Mouse (Mus musculus) ES-Bruce4 (cell line): ENCODE results near the gene Rab35. TPM values are rescaled to one million over a fixed set of nuclear protein-coding genes. Genes with fewer than 3 reads are reported as not detected.

ENCODE experiments used
- H3K27ac ChIP-seq: 2 replicates; pipeline ENCODE4 v1.5.1; 2012; ENCODE audit warnings: low read length, inconsistent platforms; ENCODE audit not compliant: insufficient read depth
- H3K27me3 ChIP-seq: 2 replicates; pipeline ENCODE4 v1.6.1; 2012; ENCODE audit warnings: mild to moderate bottlenecking, low read length, inconsistent platforms; ENCODE audit not compliant: control insufficient read depth, poor library complexity, insufficient read depth, severe bottlenecking
- H3K36me3 ChIP-seq: 2 replicates; pipeline ENCODE4 v1.6.1; 2012; ENCODE audit warnings: inconsistent platforms, mild to moderate bottlenecking, low read length, moderate library complexity; ENCODE audit not compliant: control insufficient read depth, poor library complexity, insufficient read depth, severe bottlenecking
- H3K4me1 ChIP-seq: one replicate; pipeline ENCODE4 v1.8.1; 2011; ENCODE audit warnings: low read length; ENCODE audit not compliant: control insufficient read depth, insufficient read depth
- H3K4me3 ChIP-seq: 2 replicates; pipeline ENCODE4 v1.5.1; 2011; ENCODE audit warnings: low read depth, mild to moderate bottlenecking, low read length
- H3K9ac ChIP-seq: 2 replicates; pipeline ENCODE4 v1.6.1; 2012; ENCODE audit warnings: low read depth, mild to moderate bottlenecking, inconsistent platforms; ENCODE audit not compliant: poor library complexity, severe bottlenecking
- H3K9me3 ChIP-seq: replicated peaks from 2 replicates; pipeline ENCODE4 v1.6.1; 2012; ENCODE audit warnings: mild to moderate bottlenecking, low read length, inconsistent platforms; ENCODE audit not compliant: control insufficient read depth, poor library complexity, insufficient read depth, severe bottlenecking
- CTCF ChIP-seq: IDR thresholded peaks from one replicate; pipeline ENCODE4 v1.8.1; 2011; ENCODE audit warnings: low read depth, low read length
- EP300 ChIP-seq: IDR thresholded peaks from 2 replicates; pipeline ENCODE4 v1.6.1; 2011; ENCODE audit warnings: low read depth, low read length; ENCODE audit not compliant: insufficient read depth
- POLR2A ChIP-seq: IDR thresholded peaks from one replicate; pipeline ENCODE4 v1.8.1; 2011; ENCODE audit warnings: low read length; ENCODE audit not compliant: insufficient read depth
- polyA plus RNA-seq: library from polyadenylated mRNA; stranded (reverse); fragments of >200 nt; gene quantifications from 2 replicates; pipeline ENCODE4 v1.2.4, GENCODE M21; 2011; ENCODE audit warnings: low read depth; ENCODE audit not compliant: missing spikeins, insufficient read depth, insufficient read length

The Rab35 gene
- polyA plus RNA-seq, 1 experiment, result 58.9 TPM

DNA sequence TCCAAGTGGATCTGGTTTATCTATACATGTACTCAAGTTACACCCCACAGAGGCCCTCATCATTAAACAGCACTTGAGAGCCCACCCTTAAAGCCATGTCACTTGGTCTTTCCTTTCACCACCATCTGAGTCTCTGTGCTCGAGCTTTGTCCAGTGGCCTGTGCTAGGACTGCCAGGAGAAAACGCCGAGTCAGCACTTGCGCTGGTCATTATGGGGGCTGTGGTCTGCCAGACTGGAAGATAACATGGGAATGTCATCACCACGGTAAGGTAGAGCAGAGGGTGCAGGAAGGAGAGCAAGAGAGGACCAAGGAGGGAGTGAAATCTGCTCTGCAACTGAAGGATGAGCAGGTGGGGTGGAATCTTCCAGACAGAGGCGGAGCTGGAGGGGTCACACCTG lies 26.6 kb downstream of the Rab35 start:
- Histone ChIP-seq H3K27ac (no peak overlapping the region), H3K9me3 (no peaks in the 10 kb centered on the region), H3K36me3 (no peaks in the 10 kb centered on the region), H3K9ac (no peak overlapping the region), H3K4me1 (no peaks in the 10 kb centered on the region), H3K27me3 (no peaks in the 10 kb centered on the region), H3K4me3 (no peak overlapping the region)
- TF ChIP-seq EP300 (no peak), POLR2A (no peak), CTCF (no peak)

DNA sequence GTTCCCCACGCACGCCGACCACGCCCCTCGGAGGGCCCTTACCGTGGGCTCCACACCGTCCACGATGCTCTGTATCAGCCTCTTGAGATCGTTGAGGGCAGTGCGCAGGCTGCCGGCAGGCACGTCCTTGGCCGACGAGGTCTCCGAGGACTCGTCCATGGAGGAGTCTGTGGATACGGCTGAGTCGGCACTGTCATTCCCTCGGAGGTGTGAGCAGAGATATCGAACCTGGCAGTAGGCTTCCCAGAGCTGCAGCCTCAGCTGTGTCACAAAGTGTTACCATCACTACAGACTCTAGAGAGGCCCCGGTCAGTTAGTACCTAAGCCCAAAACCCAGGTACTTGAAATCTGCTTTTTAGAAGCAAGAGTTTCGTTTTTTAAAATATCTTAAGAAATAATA lies 30.9 kb downstream of the Rab35 start:
- H3K36me3 ChIP-seq, result no peaks in the 10 kb centered on the region
- H3K9ac ChIP-seq, result no peak overlapping the region
- no peaks in the 10 kb centered on the region for H3K4me1 ChIP-seq
- no peak overlapping the region for H3K27ac ChIP-seq
- no peaks in the 10 kb centered on the region for H3K9me3 ChIP-seq
- no peaks in the 10 kb centered on the region for H3K27me3 ChIP-seq
- H3K4me3 ChIP-seq, result no peak overlapping the region
- no peak for TF ChIP-seq CTCF
- TF ChIP-seq EP300, result no peak
- no peak for TF ChIP-seq POLR2A

DNA sequence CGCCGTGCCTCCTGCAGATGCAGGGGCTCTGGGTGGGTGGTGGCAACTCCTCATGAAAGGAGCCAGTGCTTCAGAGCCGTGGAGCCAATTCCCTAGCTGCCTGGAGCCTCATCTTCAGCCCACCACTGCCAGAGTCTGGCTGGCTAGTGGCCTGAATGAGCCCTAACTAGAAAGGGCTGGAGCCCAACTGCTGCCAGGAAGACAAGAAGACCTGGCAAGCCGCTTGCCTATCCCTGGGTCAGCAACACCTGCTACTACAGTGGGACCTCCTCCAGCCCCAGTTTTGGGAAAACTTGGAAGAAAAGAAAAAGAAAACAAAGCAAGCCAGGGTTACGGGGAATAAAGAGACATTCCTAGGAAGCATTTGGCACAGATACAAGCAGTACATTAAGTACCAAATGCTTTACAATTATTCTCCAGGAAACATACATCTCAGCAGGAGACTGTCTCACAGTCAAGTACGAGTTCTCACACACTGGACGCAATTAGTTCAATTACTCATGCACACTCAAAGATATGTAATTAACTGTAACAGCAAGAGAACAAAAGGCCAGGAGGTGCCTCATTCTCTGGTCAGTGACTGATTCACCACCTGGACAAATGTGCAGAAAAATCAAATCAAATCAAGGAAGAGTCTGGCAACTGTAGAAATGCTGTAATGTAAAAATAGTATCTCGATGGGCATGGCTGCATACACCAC lies 34.8 kb downstream of the Rab35 start:
- Histone ChIP-seq H3K27ac (no peak overlapping the region), H3K9me3 (no peaks in the 10 kb centered on the region), H3K27me3 (no peaks in the 10 kb centered on the region), H3K4me1 (no peaks in the 10 kb centered on the region), H3K4me3 (no peak overlapping the region), H3K9ac (no peak overlapping the region), H3K36me3 (no peaks in the 10 kb centered on the region)
- no peak for TF ChIP-seq POLR2A
- TF ChIP-seq CTCF, result no peak

DNA sequence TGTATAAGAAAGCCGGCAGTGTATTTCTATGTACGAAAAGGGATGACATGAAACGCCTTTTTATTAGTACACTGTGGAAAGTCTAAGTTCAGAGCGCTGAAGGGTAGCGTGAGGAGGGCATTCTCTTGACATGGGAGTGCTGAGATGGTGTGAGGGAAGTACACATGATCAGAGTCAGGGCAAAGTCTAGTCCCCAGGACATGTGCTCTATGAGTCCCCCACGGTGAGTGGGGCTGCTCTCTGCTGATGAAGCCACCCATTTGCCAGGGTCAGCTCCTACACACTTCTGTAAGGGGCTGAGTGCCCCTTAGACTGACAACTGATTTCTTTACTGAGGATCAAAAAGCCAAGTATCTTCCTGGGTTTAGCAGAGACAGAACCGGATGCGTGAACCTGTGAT lies 35.5 kb downstream of the Rab35 start:
- no peaks in the 10 kb centered on the region for H3K9me3 ChIP-seq
- no peak overlapping the region for H3K4me3 ChIP-seq
- H3K9ac ChIP-seq, result no peak overlapping the region
- H3K27ac ChIP-seq, result no peak overlapping the region
- no peak for TF ChIP-seq EP300
- no peak for TF ChIP-seq POLR2A
- TF ChIP-seq CTCF, result no peak
- H3K4me1 ChIP-seq, result no peaks in the 10 kb centered on the region
- no peaks in the 10 kb centered on the region for H3K36me3 ChIP-seq
- H3K27me3 ChIP-seq, result no peaks in the 10 kb centered on the region

DNA sequence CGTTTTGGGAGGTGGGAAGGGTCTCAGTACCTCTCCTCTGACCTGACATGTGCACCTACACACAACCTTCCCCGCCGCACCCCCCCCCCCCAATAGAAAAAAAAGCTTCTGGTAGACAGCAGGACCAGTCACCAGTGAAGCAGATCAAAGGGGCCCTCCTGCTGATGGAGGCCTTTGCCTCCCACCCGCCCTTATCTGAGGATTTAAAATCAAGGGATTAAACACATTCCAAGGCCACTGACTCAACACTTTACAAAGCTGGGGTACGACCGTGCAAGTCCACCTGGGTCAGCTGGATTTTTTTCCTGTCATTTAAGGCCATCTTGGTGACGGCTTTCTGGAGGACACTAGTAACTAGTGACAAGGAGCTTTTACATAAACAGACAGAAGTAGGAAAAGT lies 36.2 kb downstream of the Rab35 start:
- H3K36me3 ChIP-seq, result no peaks in the 10 kb centered on the region
- no peak overlapping the region for H3K9ac ChIP-seq
- H3K4me3 ChIP-seq, result no peak overlapping the region
- H3K27me3 ChIP-seq, result no peaks in the 10 kb centered on the region
- H3K9me3 ChIP-seq, result no peaks in the 10 kb centered on the region
- TF ChIP-seq CTCF, result no peak
- no peak for TF ChIP-seq EP300
- no peak for TF ChIP-seq POLR2A
- H3K27ac ChIP-seq, result no peak overlapping the region
- H3K4me1 ChIP-seq, result no peaks in the 10 kb centered on the region

DNA sequence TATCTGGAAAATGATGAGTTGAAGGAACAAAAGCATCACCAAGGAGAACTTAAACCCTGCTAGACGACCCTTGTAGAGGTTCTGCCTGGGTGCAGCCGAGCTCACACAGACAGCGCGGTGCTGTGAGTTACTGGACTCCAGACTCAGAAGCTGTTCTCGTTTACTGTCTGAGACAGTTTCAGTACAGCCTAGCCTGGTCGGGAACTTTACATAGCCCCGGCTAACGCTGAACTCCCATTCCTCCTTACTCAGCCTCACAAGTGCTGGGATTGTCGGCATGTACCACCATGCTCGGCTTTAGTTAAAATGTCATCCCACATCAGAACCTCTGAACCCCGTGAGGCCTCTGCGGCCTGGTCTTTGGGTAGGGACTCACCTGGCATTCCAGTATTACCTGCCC lies 37.3 kb downstream of the Rab35 start:
- Histone ChIP-seq H3K4me1 (no peaks in the 10 kb centered on the region), H3K27ac (no peak overlapping the region), H3K9me3 (no peaks in the 10 kb centered on the region), H3K4me3 (no peak overlapping the region), H3K36me3 (no peaks in the 10 kb centered on the region), H3K9ac (no peak overlapping the region), H3K27me3 (no peaks in the 10 kb centered on the region)
- TF ChIP-seq CTCF (no peak), EP300 (no peak), POLR2A (no peak)
